Comparison of ENCODE assay signal across 8 mouse cellular contexts in genomic region chr10:82698712-82699261, GRCm38 (mm10). TPM values are rescaled to one million over a fixed set of nuclear protein-coding genes. Genes with fewer than 3 reads are reported as not detected.
DNase-seq lines count a peak whose midpoint lies in the region; ATAC-seq and TF ChIP-seq lines count a peak whose summit lies in the region.

No protein-coding gene starts in this region.

- no peaks in the 10 kb centered on the region for H3K27me3 ChIP-seq in embryonic facial prominence, embryonic 14.5 days (replicated peaks; ENCODE audit: control insufficient read depth, insufficient read depth, low read length)
- H3K27me3 ChIP-seq in limb, embryonic 15.5 days = no peaks in the 10 kb centered on the region
- no peaks in the 10 kb centered on the region for H3K27me3 ChIP-seq in midbrain, postnatal 0 days (ENCODE audit: insufficient read depth, low read length)

- H3K4me3 ChIP-seq in bone marrow, adult 2 months (replicated peaks; ENCODE audit: control insufficient read depth, low read depth, low read length) = peak overlapping the region; percentile 100
- H3K4me3 ChIP-seq in embryonic facial prominence, embryonic 14.5 days (ENCODE audit: low read depth, low read length) = peak overlapping the region; percentile 95
- peak overlapping the region; percentile 91 for H3K4me3 ChIP-seq in limb, embryonic 15.5 days
- H3K4me3 ChIP-seq in midbrain, postnatal 0 days (ENCODE audit: low read depth, low read length) = peak overlapping the region; percentile 98

- ATAC-seq in embryonic facial prominence, embryonic 14.5 days (ENCODE audit: low read depth) = peak; percentile 97
- peak; percentile 93 for ATAC-seq in limb, embryonic 15.5 days (ENCODE audit: insufficient number of reproducible peaks, low FRiP score, low TSS enrichment, low read depth)
- peak; percentile 95 for ATAC-seq in midbrain, postnatal 0 days (ENCODE audit: low FRiP score)

- TF ChIP-seq CTCF in bone marrow, adult 2 months (IDR thresholded peaks at IDR 0.05; ENCODE audit: control insufficient read depth, insufficient read depth, low read length) = no peak; the same call in 1 of the 2 replicates
- TF ChIP-seq CTCF in midbrain, postnatal 0 days (IDR thresholded peaks at IDR 0.05) = no peak

- H3K36me3 ChIP-seq in embryonic facial prominence, embryonic 14.5 days (ENCODE audit: control insufficient read depth, insufficient read depth, low read length) = peaks cover 20% of the 10 kb centered on the region
- H3K36me3 ChIP-seq in limb, embryonic 15.5 days = peaks cover 12% of the 10 kb centered on the region
- peaks cover 3% of the 10 kb centered on the region; the same call in 1 of the 2 replicates for H3K36me3 ChIP-seq in midbrain, postnatal 0 days (ENCODE audit: insufficient read depth, low read length)

- peaks cover 5% of the 10 kb centered on the region; the same call in 1 of the 2 replicates for H3K4me1 ChIP-seq in bone marrow, adult 2 months (ENCODE audit: control insufficient read depth, insufficient read depth, low read length)
- peaks cover 13% of the 10 kb centered on the region for H3K4me1 ChIP-seq in embryonic facial prominence, embryonic 14.5 days (ENCODE audit: control insufficient read depth, insufficient read depth, low read length)
- peaks cover 9% of the 10 kb centered on the region for H3K4me1 ChIP-seq in limb, embryonic 15.5 days
- peaks cover 4% of the 10 kb centered on the region; the same call in 1 of the 2 replicates for H3K4me1 ChIP-seq in midbrain, postnatal 0 days (ENCODE audit: insufficient read depth, low read length)

- under 1% methylated on average over 42 of the region's 42 CpGs for WGBS in bone marrow, adult 2 months
- WGBS in embryonic facial prominence, embryonic 14.5 days = 0% methylated on average over 14 of the region's 42 CpGs
- under 1% methylated on average over 40 of the region's 42 CpGs for WGBS in limb, embryonic 15.5 days
- WGBS in midbrain, postnatal 0 days = under 1% methylated on average over 40 of the region's 42 CpGs

- peak; percentile 93 for DNase-seq in B cell, adult 2 months
- peak; percentile 94 for DNase-seq in embryonic facial prominence, embryonic 14.5 days (ENCODE audit: low spot score)
- peak; percentile 88 for DNase-seq in heart, adult 8-10 months (ENCODE audit: low spot score)
- peak; percentile 85 for DNase-seq in kidney, adult 9 months
- peak; percentile 90 for DNase-seq in midbrain, postnatal 0 days (ENCODE audit: low spot score)
- DNase-seq in spleen, postnatal 10 days (ENCODE audit: low spot score in 2 of 2) = peak; percentile 85 to 94

- peak overlapping the region; percentile 89 for H3K27ac ChIP-seq in bone marrow, adult 2 months (ENCODE audit: control insufficient read depth, insufficient read depth, low read depth, low read length, poor library complexity)
- H3K27ac ChIP-seq in embryonic facial prominence, embryonic 14.5 days (replicated peaks; ENCODE audit: low read depth, low read length) = peak overlapping the region; percentile 71
- peak overlapping the region; percentile 71 for H3K27ac ChIP-seq in limb, embryonic 15.5 days
- H3K27ac ChIP-seq in midbrain, postnatal 0 days (ENCODE audit: low read depth, low read length) = peak overlapping the region; percentile 93

- H3K9me3 ChIP-seq in embryonic facial prominence, embryonic 14.5 days (ENCODE audit: control insufficient read depth, low read length) = no peaks in the 10 kb centered on the region
- H3K9me3 ChIP-seq in limb, embryonic 15.5 days = no peaks in the 10 kb centered on the region
- no peaks in the 10 kb centered on the region for H3K9me3 ChIP-seq in midbrain, postnatal 0 days (ENCODE audit: low read length)

- TF ChIP-seq POLR2A in bone marrow, adult 2 months (IDR thresholded peaks at IDR 0.05; ENCODE audit: borderline replicate concordance, control insufficient read depth, low read depth, low read length) = peak; percentile 58; the same call in 1 of the 2 replicates

- H3K4me2 ChIP-seq in embryonic facial prominence, embryonic 14.5 days (ENCODE audit: low read depth, low read length) = peak overlapping the region; percentile 84
- H3K4me2 ChIP-seq in limb, embryonic 15.5 days = peak overlapping the region; percentile 64
- H3K4me2 ChIP-seq in midbrain, postnatal 0 days (ENCODE audit: low read depth, low read length, poor library complexity, severe bottlenecking) = peak overlapping the region; percentile 89

- H3K9ac ChIP-seq in embryonic facial prominence, embryonic 14.5 days (ENCODE audit: low read depth, low read length) = peak overlapping the region; percentile 84
- peak overlapping the region; percentile 71 for H3K9ac ChIP-seq in limb, embryonic 15.5 days
- peak overlapping the region; percentile 85 for H3K9ac ChIP-seq in midbrain, postnatal 0 days (replicated peaks; ENCODE audit: low read length, poor library complexity, severe bottlenecking)

RNA-seq across cellular contexts. Expression of gene Hcfc2, which starts 2.8 kb away (rescaled TPM):
- 6.3 and 10.6 TPM in 2 replicates for polyA plus RNA-seq in bone marrow, adult 2 months (2011; ENCODE audit: insufficient read depth, insufficient read length, low replicate concordance, missing spikeins)
- polyA plus RNA-seq in embryonic facial prominence, embryonic 14.5 days (2014; fragmentation: Nextera tagmentation; extraction: Ambion mirVana) = 45.0 and 49.4 TPM in 2 replicates
- 10 to 100 TPM; 26.1 to 34.0 (median 27.8) TPM for total RNA-seq in heart, adult 8-10 months (2022)
- 45.1 and 51.0 TPM in 2 replicates for polyA plus RNA-seq in limb, embryonic 15.5 days (2015; fragmentation: Nextera tagmentation; extraction: Ambion mirVana)
- 26.9 and 27.2 TPM in 2 replicates for total RNA-seq in midbrain, postnatal 0 days (2014; rRNA removed)
- 27.0 and 28.4 TPM in 2 replicates for polyA plus RNA-seq in midbrain, postnatal 0 days (2015; fragmentation: Nextera tagmentation; extraction: Ambion mirVana)

RNA-seq across cellular contexts. Expression of gene Glt8d2, which starts 8.3 kb away (rescaled TPM):
- not detected in 2 replicates for polyA plus RNA-seq in bone marrow, adult 2 months (2011; ENCODE audit: insufficient read depth, insufficient read length, low replicate concordance, missing spikeins)
- 25.6 and 26.7 TPM in 2 replicates for polyA plus RNA-seq in embryonic facial prominence, embryonic 14.5 days (2014; fragmentation: Nextera tagmentation; extraction: Ambion mirVana)
- 1 to 10 TPM; 1.9 to 3.9 (median 3.1) TPM for total RNA-seq in heart, adult 8-10 months (2022)
- polyA plus RNA-seq in limb, embryonic 15.5 days (2015; fragmentation: Nextera tagmentation; extraction: Ambion mirVana) = 23.6 and 24.7 TPM in 2 replicates
- 0.85 and 2.2 TPM in 2 replicates for total RNA-seq in midbrain, postnatal 0 days (2014; rRNA removed)
- 1.1 and 1.6 TPM in 2 replicates for polyA plus RNA-seq in midbrain, postnatal 0 days (2015; fragmentation: Nextera tagmentation; extraction: Ambion mirVana)

Comparison
In these comparisons a context has a peak if more than half of its experiments do, and no peak if none do; other contexts are left out.
1. Peak in every context shown above with its lines: DNase-seq, ATAC-seq, H3K4me3 ChIP-seq and H3K27ac ChIP-seq.